In genomic region chr11:117881787-117882186, GRCm38 (mm10) we compare ENCODE assay signal across 10 mouse cellular contexts. TPM values are rescaled to one million over a fixed set of nuclear protein-coding genes. Genes with fewer than 3 reads are reported as not detected.
A peak's percentile ranks its signal among the peaks of the same experiment; 100 is the strongest.
DNase-seq lines count a peak whose midpoint lies in the region; ATAC-seq lines count a peak whose summit lies in the region.
"Had no signal": no experiment of that assay in that cellular context is flagged by ENCODE, and none has a peak within 500 bp of the region (broad histone marks: within the 10 kb centered on the region; RNA-seq: fewer than 3 reads in every experiment).

No protein-coding gene starts in this region.

- no peak for ATAC-seq in heart, embryonic 13.5 days (ENCODE audit: extremely low read depth, insufficient number of reproducible peaks, low FRiP score, low TSS enrichment)
- ATAC-seq in limb, embryonic 12.5 days (ENCODE audit: insufficient number of reproducible peaks, insufficient read depth, low FRiP score, low TSS enrichment, low read depth): no peak
- no peak for ATAC-seq in erythroid progenitor cell, adult 5-6 weeks (replicated peaks; ENCODE audit: low FRiP score, poor library complexity, severe bottlenecking)

- H3K4me2 ChIP-seq in heart, embryonic 13.5 days: no peak overlapping the region
- no peak overlapping the region for H3K4me2 ChIP-seq in limb, embryonic 12.5 days

- H3K4me1 ChIP-seq in heart, embryonic 13.5 days: peaks cover 53% of the 10 kb centered on the region
- peaks cover 47% of the 10 kb centered on the region for H3K4me1 ChIP-seq in limb, embryonic 12.5 days (replicated peaks)

- H3K27ac ChIP-seq in heart, embryonic 13.5 days (replicated peaks): peak overlapping the region; percentile 64
- H3K27ac ChIP-seq in limb, embryonic 12.5 days: no peak overlapping the region

- H3K27me3 ChIP-seq in heart, embryonic 13.5 days (replicated peaks): peaks cover 7% of the 10 kb centered on the region; the same call in 1 of the 2 replicates
- H3K27me3 ChIP-seq in limb, embryonic 12.5 days: peaks cover 6% of the 10 kb centered on the region; the same call in 1 of the 2 replicates

- peak; percentile 57 for DNase-seq in adrenal gland, adult 2 months
- no peak for DNase-seq in adrenal gland, adult 18-20 months (ENCODE audit: low spot score in 2 of 2)
- DNase-seq in 3T3-L1 (ENCODE audit: low read depth, low spot score): peak; percentile 28
- DNase-seq in frontal cortex, postnatal 10 days (ENCODE audit: low spot score in 2 of 2): no peak
- no peak for DNase-seq in layer of hippocampus, postnatal 25 days (ENCODE audit: extremely low spot score in 1 of 2, low spot score in 1 of 2)

- 20% methylated on average over 8 of the region's 8 CpGs for WGBS in heart, embryonic 13.5 days
- 12% methylated on average over 8 of the region's 8 CpGs for WGBS in limb, embryonic 12.5 days

- H3K36me3 ChIP-seq in heart, embryonic 13.5 days: no peaks in the 10 kb centered on the region
- H3K36me3 ChIP-seq in limb, embryonic 12.5 days: no peaks in the 10 kb centered on the region

- H3K4me3 ChIP-seq in heart, embryonic 13.5 days: no peak overlapping the region
- no peak overlapping the region for H3K4me3 ChIP-seq in limb, embryonic 12.5 days (replicated peaks)

- no peaks in the 10 kb centered on the region for H3K9me3 ChIP-seq in heart, embryonic 13.5 days
- H3K9me3 ChIP-seq in limb, embryonic 12.5 days: no peaks in the 10 kb centered on the region

- peak overlapping the region; percentile 33 for H3K9ac ChIP-seq in heart, embryonic 13.5 days
- peak overlapping the region; percentile 13; the same call in 1 of the 2 replicates for H3K9ac ChIP-seq in limb, embryonic 12.5 days (replicated peaks)

RNA-seq across cellular contexts. Expression of gene Tha1, which starts 8.5 kb away (rescaled TPM):
- 1 to 10 TPM; 8.4 to 9.5 TPM for total RNA-seq in adrenal gland, adult 2 months (2021)
- polyA plus RNA-seq in adrenal gland, adult 2 months (2012; rRNA removed): 40.3 and 49.3 TPM in 2 replicates
- 10 to 100 TPM in 1 of 2 experiments, 1 to 10 TPM in 1; 9.4 to 13.0 TPM for total RNA-seq in adrenal gland, adult 18-20 months (2021)
- polyA plus RNA-seq in heart, embryonic 13.5 days (2015; fragmentation: Nextera tagmentation; extraction: Ambion mirVana): 4.6 and 5.4 TPM in 2 replicates
- 1.9 and 2.3 TPM in 2 replicates for polyA plus RNA-seq in limb, embryonic 12.5 days (2016; fragmentation: Nextera tagmentation; extraction: Ambion mirVana)
- total RNA-seq in erythroid progenitor cell, adult 5-6 weeks (2015; ENCODE audit: low replicate concordance): 0.42 TPM in 1 of 2 replicates, not detected in the other
- 1.8 and 3.3 TPM in 2 replicates for total RNA-seq in erythroid progenitor cell, adult 5-6 weeks (2017; ENCODE audit: low replicate concordance)
- total RNA-seq in layer of hippocampus, postnatal 25 days (2021): 1 to 10 TPM; 4.2 TPM

RNA-seq across cellular contexts. Expression of gene Tmem235, which starts 21.2 kb away (rescaled TPM):
- not detected for total RNA-seq in adrenal gland, adult 2 months (2021)
- polyA plus RNA-seq in adrenal gland, adult 2 months (2012; rRNA removed): not detected in 2 replicates
- not detected for total RNA-seq in adrenal gland, adult 18-20 months (2021)
- not detected in 2 replicates for polyA plus RNA-seq in heart, embryonic 13.5 days (2015; fragmentation: Nextera tagmentation; extraction: Ambion mirVana)
- not detected in 2 replicates for polyA plus RNA-seq in limb, embryonic 12.5 days (2016; fragmentation: Nextera tagmentation; extraction: Ambion mirVana)
- not detected in 2 replicates for total RNA-seq in erythroid progenitor cell, adult 5-6 weeks (2015; ENCODE audit: low replicate concordance)
- total RNA-seq in erythroid progenitor cell, adult 5-6 weeks (2017; ENCODE audit: low replicate concordance): 1.1 TPM in 1 of 2 replicates, not detected in the other
- total RNA-seq in layer of hippocampus, postnatal 25 days (2021): not detected
- polyA plus RNA-seq: embryonic facial prominence, embryonic 11.5 days; neural tube, embryonic 11.5 days had no signal

RNA-seq across cellular contexts. Expression of gene Birc5, which starts 32.7 kb away (rescaled TPM):
- total RNA-seq in adrenal gland, adult 2 months (2021): 1 to 10 TPM; 1.1 to 2.8 TPM
- polyA plus RNA-seq in adrenal gland, adult 2 months (2012; rRNA removed): 2.1 and 2.6 TPM in 2 replicates
- 1 to 10 TPM in 1 of 2 experiments, under 1 TPM in 1; 0.61 to 1.2 TPM for total RNA-seq in adrenal gland, adult 18-20 months (2021)
- polyA plus RNA-seq in heart, embryonic 13.5 days (2015; fragmentation: Nextera tagmentation; extraction: Ambion mirVana): 228 and 260 TPM in 2 replicates
- polyA plus RNA-seq in limb, embryonic 12.5 days (2016; fragmentation: Nextera tagmentation; extraction: Ambion mirVana): 346 and 369 TPM in 2 replicates
- 782 and 936 TPM in 2 replicates for total RNA-seq in erythroid progenitor cell, adult 5-6 weeks (2015; ENCODE audit: low replicate concordance)
- total RNA-seq in erythroid progenitor cell, adult 5-6 weeks (2017; ENCODE audit: low replicate concordance): 871 and 1,077 TPM in 2 replicates
- 1 to 10 TPM; 1.2 to 1.3 TPM for total RNA-seq in layer of hippocampus, postnatal 25 days (2021)

RNA-seq across cellular contexts. Expression of gene Tk1, which starts 55.9 kb away (rescaled TPM):
- total RNA-seq in adrenal gland, adult 2 months (2021): 1 to 10 TPM; 2.2 to 3.1 TPM
- 8.6 and 10.2 TPM in 2 replicates for polyA plus RNA-seq in adrenal gland, adult 2 months (2012; rRNA removed)
- 1 to 10 TPM; 2.2 to 3.8 TPM for total RNA-seq in adrenal gland, adult 18-20 months (2021)
- polyA plus RNA-seq in heart, embryonic 13.5 days (2015; fragmentation: Nextera tagmentation; extraction: Ambion mirVana): 97.6 and 109 TPM in 2 replicates
- 136 and 143 TPM in 2 replicates for polyA plus RNA-seq in limb, embryonic 12.5 days (2016; fragmentation: Nextera tagmentation; extraction: Ambion mirVana)
- 462 and 532 TPM in 2 replicates for total RNA-seq in erythroid progenitor cell, adult 5-6 weeks (2015; ENCODE audit: low replicate concordance)
- total RNA-seq in erythroid progenitor cell, adult 5-6 weeks (2017; ENCODE audit: low replicate concordance): 549 and 716 TPM in 2 replicates
- 1 to 10 TPM; 1.1 TPM for total RNA-seq in layer of hippocampus, postnatal 25 days (2021)

RNA-seq across cellular contexts. Expression of gene Afmid, which starts 56.1 kb away (rescaled TPM):
- total RNA-seq in adrenal gland, adult 2 months (2021): 1 to 10 TPM; 5.5 to 6.8 TPM
- polyA plus RNA-seq in adrenal gland, adult 2 months (2012; rRNA removed): 9.3 and 9.6 TPM in 2 replicates
- 1 to 10 TPM; 4.7 to 6.1 TPM for total RNA-seq in adrenal gland, adult 18-20 months (2021)
- 12.6 and 12.7 TPM in 2 replicates for polyA plus RNA-seq in heart, embryonic 13.5 days (2015; fragmentation: Nextera tagmentation; extraction: Ambion mirVana)
- 3.5 and 4.2 TPM in 2 replicates for polyA plus RNA-seq in limb, embryonic 12.5 days (2016; fragmentation: Nextera tagmentation; extraction: Ambion mirVana)
- total RNA-seq in erythroid progenitor cell, adult 5-6 weeks (2015; ENCODE audit: low replicate concordance): 38.6 and 38.9 TPM in 2 replicates
- 70.3 and 75.6 TPM in 2 replicates for total RNA-seq in erythroid progenitor cell, adult 5-6 weeks (2017; ENCODE audit: low replicate concordance)
- 1 to 10 TPM; 4.6 to 5.4 TPM for total RNA-seq in layer of hippocampus, postnatal 25 days (2021)

Comparison
In these comparisons a context has a peak if more than half of its experiments do, and no peak if none do; other contexts are left out.
1. DNase-seq: peak in adrenal gland, adult 2 months (single experiment) and 3T3-L1 (single experiment); none in adrenal gland, adult 18-20 months (0 of 2), frontal cortex, postnatal 10 days (0 of 2) and layer of hippocampus, postnatal 25 days (0 of 2).
2. RNA of gene Birc5, which starts 32.7 kb away (total RNA-seq): 782 to 1,077 TPM in erythroid progenitor cell, adult 5-6 weeks; 1.1 to 2.8 TPM in adrenal gland, adult 2 months, 1.2 to 1.3 TPM in layer of hippocampus, postnatal 25 days and 0.61 to 1.2 TPM in adrenal gland, adult 18-20 months; every median in the first group is over 100 times any median in the second.